Mouse (Mus musculus) gastrocnemius, adult 8-10 months (tissue): ENCODE results near the gene Cpne6. TPM values are rescaled to one million over a fixed set of nuclear protein-coding genes. Genes with fewer than 3 reads are reported as not detected.

Source experiments
- DNase-seq, 2 experiments: peaks; one replicate each; pipeline ENCODE4 v3.0.0; 2022; ENCODE audit warnings: low spot score in 2 of 2
- total RNA-seq, 4 experiments: library from RNA; stranded (reverse); gene quantifications; 2 replicates each; pipeline ENCODE4 v1.2.4; 2022

The Cpne6 gene
- total RNA-seq, 4 experiments from 2014 or later = not detected

DNA sequence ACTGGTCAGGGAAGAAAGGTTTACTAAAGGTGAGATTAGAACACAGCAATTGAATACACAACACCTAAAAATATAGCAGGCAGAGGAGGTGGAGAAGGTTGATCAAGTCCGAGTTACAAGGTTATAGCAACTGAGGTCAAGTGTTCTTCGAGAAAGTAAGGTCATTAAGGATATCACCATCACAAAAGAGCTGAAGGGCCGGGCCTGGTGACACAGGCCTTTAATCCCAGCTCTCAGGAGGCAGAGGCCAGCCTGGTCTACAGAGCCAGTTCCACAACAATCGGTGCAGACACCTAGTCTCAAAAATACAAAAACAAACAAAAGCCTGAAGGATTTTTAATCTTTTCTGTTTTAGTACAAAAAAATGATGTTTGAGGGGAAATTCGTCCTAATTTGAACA lies 41.1 kb downstream of the Cpne6 start:
- DNase-seq = no peak

DNA sequence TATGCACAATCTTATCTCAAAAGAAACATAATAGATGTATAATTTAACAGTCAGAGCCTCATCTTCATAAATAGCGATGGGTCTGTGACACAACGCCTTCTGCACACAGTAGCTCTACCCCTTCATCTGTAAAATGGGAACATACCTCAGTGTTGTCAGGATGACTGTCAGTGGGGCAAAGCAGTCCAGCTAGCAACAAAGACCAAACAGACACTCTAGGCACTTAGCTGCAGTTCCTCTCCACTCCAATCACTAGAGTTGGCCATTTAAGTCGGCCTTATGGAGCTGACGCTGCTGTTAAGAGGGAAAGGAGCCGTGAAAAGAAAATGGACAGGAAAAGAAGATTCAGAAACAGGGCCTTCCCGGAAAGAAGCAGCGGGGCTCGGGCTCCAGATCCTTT lies 41.5 kb downstream of the Cpne6 start:
- no peak for DNase-seq

DNA sequence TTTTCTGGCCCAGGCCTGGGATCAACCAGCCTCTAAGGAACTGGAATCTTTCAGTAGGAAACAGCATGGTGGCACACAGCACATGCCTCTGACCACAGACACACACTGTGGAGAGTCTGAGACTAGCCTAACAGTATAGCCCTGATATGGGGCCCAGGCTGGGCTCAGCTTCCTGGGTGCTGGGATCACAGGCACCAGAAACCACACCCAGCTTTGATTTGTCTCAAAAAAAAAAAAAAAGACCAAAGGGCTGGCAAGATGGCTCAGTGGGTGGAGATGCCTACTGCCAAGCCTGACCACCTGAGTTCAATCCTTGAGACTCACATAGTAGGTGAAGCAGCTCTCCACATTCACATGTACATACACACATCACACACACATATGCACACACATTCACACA lies 44.4 kb downstream of the Cpne6 start:
- DNase-seq = no peak

DNA sequence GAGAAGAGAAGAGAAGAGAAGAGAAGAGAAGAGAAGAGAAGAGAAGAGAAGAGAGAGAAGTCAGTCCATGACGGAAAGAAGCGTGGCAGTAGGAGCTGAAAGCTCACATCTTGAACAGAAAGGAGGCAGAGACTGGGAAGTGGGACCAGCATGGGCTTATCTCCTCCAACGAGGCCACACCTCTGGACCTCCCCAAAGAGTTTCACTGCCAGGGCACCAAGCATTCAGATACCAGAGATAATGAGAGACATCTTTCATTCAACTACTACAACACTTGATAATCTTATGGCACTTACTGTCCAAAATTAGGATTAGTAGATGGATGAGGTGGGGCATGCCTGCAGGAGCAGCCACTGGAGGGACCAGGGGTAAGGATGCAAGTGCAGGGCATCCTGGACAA lies 45.5 kb downstream of the Cpne6 start:
- DNase-seq = no peak

DNA sequence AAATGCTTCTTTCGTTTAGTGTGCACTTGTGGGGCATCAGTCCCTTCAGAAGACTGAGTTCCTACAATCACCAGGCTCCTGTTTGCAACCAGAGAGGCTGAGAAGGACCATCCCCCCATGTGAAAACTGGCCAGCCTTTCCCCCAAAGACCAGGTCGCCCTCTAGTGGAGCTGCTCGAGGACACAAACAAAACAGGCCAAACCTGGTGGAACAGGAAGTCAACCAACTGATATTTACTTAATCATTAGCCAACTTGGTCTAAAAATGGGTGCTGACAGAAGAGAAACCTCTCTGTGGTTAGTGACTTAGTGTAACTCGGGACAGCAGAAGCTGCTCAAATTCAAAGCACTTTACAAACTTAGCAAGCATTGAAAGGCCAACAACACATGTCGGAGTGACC lies 46.8 kb downstream of the Cpne6 start:
- peak; percentile 55 to 61 for DNase-seq

DNA sequence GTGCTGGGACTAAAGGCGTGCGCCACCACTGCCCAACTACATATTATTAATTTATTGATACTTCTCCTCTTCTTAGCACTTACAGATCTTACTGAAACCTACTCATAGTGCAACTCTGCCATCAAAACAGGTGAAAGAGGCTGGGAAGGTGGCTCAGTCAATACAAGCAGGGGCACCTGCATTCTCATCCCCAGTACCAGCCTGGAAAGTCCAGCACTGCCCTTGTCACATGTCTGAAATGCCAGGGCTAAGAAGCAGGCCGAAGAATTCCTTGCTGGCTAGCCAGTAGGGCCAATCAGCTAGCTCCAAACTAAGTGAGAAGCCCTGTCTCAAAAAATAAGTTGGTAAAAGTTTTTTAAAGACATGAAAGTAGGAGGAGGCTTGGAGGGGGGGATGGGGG lies 47.3 kb downstream of the Cpne6 start:
- no peak for DNase-seq

DNA sequence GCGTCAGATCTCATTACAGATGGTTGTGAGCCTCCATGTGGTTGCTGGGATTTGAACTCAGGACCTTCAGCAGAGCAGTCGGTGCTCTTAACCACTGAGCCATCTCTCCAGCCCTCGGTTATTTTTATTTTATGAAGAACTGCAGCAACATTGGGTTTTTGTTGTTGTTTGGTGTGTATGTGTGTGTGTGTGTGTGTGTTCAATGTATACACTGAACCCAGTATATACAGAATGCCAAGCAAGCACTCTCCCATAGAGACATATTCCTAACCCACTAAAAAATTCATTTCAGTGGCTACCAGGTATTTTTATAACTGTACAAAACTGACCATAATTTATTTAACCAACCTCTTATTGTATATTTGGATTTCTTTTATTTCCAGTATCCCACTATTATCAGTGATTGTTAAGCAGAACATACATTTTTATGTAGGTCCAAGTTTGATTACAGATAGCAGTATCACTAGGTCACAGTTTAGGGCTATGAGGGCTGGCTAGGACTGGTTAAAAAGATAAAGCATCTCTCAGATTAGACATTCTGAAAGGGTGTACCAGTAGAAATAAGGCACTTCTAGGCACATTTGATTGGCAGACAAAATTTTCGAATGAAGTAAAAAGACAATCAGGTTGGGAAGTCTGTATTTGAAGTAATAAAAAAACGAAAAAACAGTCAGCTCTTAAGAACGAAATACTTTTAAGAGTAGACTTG lies 48.6 kb downstream of the Cpne6 start:
- DNase-seq = no peak

DNA sequence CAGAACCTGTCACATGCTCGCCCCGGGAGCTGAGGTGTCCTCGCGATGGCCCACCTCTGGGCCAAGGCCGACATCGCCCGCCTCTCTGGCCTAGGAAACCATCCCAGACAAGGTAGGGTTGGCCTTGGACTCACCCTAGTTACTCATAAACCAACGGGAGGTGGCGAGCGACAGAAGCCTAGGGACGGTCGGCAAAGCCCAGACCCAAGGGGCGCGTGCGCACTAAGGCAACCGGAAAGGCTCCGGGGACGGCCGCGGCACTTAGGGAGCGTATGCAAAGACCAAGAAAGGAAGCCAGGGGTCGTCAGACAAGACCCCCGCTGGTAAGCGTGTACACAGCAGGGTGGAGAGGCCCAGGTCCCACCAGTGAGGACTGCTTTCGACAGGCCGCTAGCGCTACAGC lies 49.6 kb downstream of the Cpne6 start, which contains the start of gene Dcaf11:
Dcaf11 (plus strand) TSS at position 208 of the 403 bp plus-strand sequence.
- DNase-seq = peak; percentile 84 to 91

DNA sequence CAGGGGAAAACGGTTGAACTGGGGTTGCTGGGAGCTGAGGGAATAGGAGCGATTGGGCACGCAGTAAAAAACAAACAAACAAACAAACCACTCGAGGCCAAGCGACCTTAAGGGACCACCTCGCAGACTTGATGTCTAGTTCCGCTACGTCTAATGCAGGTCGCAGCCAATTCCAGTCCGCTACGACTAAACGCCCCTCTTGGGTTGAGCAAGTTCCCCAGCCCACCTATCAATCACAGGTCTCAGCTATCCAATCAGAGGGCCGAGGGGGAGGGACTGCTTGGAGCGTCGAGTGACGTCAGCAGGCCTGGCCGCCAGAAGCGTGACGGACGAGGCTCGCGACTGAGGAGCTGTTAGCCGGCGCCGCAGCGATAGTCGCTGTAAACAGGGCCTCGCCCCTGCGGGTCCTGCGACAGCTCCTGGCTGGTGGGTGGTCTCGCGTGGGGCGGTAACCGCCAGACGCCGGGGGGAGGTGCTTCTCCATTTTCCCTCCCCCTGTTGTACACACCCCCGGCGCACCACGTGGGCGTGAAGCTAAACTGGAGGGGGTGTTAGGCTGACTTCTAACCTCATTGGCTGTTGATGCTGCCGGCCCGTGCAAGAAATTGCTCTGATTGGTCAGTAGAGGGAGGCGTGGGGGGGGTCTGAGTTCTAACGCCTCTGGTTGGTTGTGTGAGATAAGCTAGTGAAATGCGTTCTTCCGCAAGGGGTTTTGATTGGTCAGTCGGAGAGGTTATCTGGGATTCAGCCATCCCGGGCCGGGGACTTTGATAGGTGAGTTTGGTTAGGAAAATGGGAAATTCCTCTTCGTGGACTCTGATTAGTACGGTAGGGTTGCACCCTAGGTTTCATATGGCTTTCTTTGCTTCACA lies 50.2 kb downstream of the Cpne6 start, which contains the start of gene A730061H03Rik:
A730061H03Rik (minus strand) TSS at position 205 of the 872 bp plus-strand sequence.
- peak; percentile 97 for DNase-seq

DNA sequence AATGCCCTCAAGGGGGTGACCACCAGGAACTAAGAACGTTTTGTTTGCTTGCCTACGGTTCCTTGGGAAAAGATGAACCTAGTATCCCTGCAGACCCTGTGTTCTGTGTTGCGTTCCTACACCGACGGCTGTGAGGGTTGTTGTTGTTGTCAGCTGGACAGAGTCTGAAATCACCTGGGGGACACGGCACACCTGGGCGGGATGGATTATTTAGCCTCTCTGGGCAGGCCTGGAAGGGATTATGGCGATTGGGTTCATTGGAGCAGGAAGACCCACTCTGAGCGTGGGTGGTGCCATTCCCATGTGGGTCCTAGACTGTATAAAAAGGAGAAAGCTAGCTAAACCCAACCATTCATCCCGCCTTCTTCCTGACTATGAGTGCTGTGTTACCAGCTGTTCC lies 51.6 kb downstream of the Cpne6 start:
- DNase-seq = no peak

DNA sequence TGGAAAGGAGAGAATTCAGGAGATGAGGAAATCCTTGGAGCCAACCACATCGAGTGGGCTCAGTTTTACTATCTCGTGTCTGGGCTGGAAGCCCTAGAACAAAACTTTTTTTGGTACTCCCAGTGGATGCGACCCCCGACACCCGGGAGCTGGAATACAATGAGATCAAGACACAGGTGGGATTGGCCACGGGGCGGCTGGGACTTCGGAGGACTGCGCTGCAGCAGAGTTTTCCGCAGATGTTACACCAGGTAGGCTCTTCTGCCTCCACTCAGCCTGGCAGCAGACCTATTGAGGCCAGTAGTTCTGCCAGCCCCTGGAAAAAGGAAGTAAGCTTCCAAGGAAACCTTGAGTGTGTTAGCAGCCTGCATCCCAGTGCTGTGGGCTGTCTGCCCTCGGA lies 53.0 kb downstream of the Cpne6 start:
- DNase-seq = no peak

DNA sequence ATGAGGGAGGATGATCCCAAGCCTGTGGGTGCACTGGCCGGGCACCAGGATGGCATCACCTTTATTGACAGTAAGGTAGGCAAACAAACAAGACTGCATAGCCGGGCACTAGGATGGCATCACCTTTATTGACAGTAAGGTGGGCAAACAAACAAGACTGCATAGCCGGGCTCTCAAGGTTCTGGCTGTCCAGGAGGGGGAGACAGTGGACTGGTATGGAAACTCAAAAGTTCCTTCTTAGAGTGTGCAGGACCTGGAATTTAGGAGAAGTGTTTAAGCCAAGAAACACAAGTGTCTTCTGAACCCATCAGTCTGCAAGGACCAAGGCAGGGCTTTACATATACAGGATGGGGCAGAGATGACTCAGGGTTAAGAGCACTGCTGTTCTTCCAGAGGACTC lies 55.5 kb downstream of the Cpne6 start:
- no peak for DNase-seq

Other genes starting within 250 kb of the Cpne6 start
- 10 to 100 TPM; 22.2 to 45.2 (median 34.7) TPM for gene Dhrs4, start 31.7 kb upstream of the Cpne6 start, total RNA-seq
- under 1 TPM; 0.38 to 0.40 (median 0.39) TPM for gene Carmil3, start 19.8 kb upstream of the Cpne6 start, total RNA-seq
- gene Nrl, start 14.5 kb downstream of the Cpne6 start, total RNA-seq = not detected
- gene Pck2, start 29.8 kb downstream of the Cpne6 start, total RNA-seq = 1 to 10 TPM; 2.0 to 3.7 (median 2.5) TPM
- gene Dcaf11, start 49.6 kb downstream of the Cpne6 start, total RNA-seq = 100 to 1,000 TPM; 135 to 147 (median 143) TPM
- gene A730061H03Rik, start 50.0 kb downstream of the Cpne6 start, total RNA-seq = not detected
- gene Fitm1, start 65.2 kb downstream of the Cpne6 start, total RNA-seq = 100 to 1,000 TPM; 275 to 317 (median 288) TPM
- 10 to 100 TPM; 63.4 to 78.7 (median 78.0) TPM for gene Psme1, start 67.7 kb downstream of the Cpne6 start, total RNA-seq
- 10 to 100 TPM; 30.6 to 41.6 (median 37.6) TPM for gene Emc9, start 74.9 kb downstream of the Cpne6 start, total RNA-seq
- gene Psme2, start 80.7 kb downstream of the Cpne6 start, total RNA-seq = 10 to 100 TPM; 50.9 to 72.8 (median 62.7) TPM
- 10 to 100 TPM; 14.8 to 18.7 (median 16.6) TPM for gene Rnf31, start 81.3 kb downstream of the Cpne6 start, total RNA-seq
- 1 to 10 TPM; 2.4 to 3.0 (median 2.5) TPM for gene Irf9, start 93.1 kb downstream of the Cpne6 start, total RNA-seq
- not detected for gene Rec8, start 107.6 kb downstream of the Cpne6 start, total RNA-seq
- 10 to 100 TPM; 80.2 to 99.8 (median 88.9) TPM for gene Ipo4, start 125.5 kb downstream of the Cpne6 start, total RNA-seq
- gene Gm49378, start 127.5 kb downstream of the Cpne6 start, total RNA-seq = 1 to 10 TPM in 3 of 4 experiments, under 1 TPM in 1; 0.67 to 1.6 (median 1.5) TPM
- gene Tm9sf1, start 133.4 kb downstream of the Cpne6 start, total RNA-seq = 10 to 100 TPM; 15.6 to 18.3 (median 17.1) TPM
- under 1 TPM in 2 of 4 experiments, not detected in 2; 0.22 to 0.29 TPM for gene Tssk4, start 139.7 kb downstream of the Cpne6 start, total RNA-seq
- gene Mdp1, start 150.1 kb downstream of the Cpne6 start, total RNA-seq = 10 to 100 TPM; 18.0 to 23.1 (median 20.7) TPM
- 1 to 10 TPM; 1.6 to 2.4 (median 1.8) TPM for gene Gmpr2, start 161.5 kb downstream of the Cpne6 start, total RNA-seq
- 100 to 1,000 TPM; 192 to 208 (median 201) TPM for gene Nedd8, start 161.7 kb downstream of the Cpne6 start, total RNA-seq
- 10 to 100 TPM; 13.0 to 17.4 (median 14.6) TPM for gene Tinf2, start 171.4 kb downstream of the Cpne6 start, total RNA-seq
- gene Tgm1, start 203.5 kb downstream of the Cpne6 start, total RNA-seq = under 1 TPM in 3 of 4 experiments, not detected in 1; 0.09 to 0.12 (median 0.11) TPM
- 10 to 100 TPM in 2 of 4 experiments, 1 to 10 TPM in 2; 9.4 to 13.2 (median 11.0) TPM for gene Rabggta, start 211.8 kb downstream of the Cpne6 start, total RNA-seq
- gene Dhrs1, start 235.2 kb downstream of the Cpne6 start, total RNA-seq = 10 to 100 TPM; 26.4 to 37.6 (median 31.6) TPM
- 10 to 100 TPM in 2 of 4 experiments, 1 to 10 TPM in 2; 9.4 to 14.8 (median 10.1) TPM for gene Nop9, start 235.2 kb downstream of the Cpne6 start, total RNA-seq
- gene Cideb, start 248.0 kb downstream of the Cpne6 start, total RNA-seq = not detected